Mouse (Mus musculus): ENCODE data around the gene Nars2.

Nars2 gene

GRCm38 (mm10) chr7:96971027-96971996 is 20.0 kb downstream of the Nars2 start:
- in situ Hi-C loops (cut with MboI): loop anchor here (10.0 kb wide), 1 partner anchor 333 kb away; no protein-coding TSS in a partner anchor

- in situ Hi-C loops (cut with MboI): loop anchor here (10.0 kb wide), 1 partner anchor 332 kb away; no protein-coding TSS in a partner anchor
These were observed 21.0 kb downstream of the Nars2 start for GRCm38 (mm10) chr7:96972138-96972904.

- in situ Hi-C loops (cut with MboI): loop anchor here (10.0 kb wide), 1 partner anchor 329 kb away; no protein-coding TSS in a partner anchor
These were observed 24.6 kb downstream of the Nars2 start for GRCm38 (mm10) chr7:96975914-96976313.

DNA sequence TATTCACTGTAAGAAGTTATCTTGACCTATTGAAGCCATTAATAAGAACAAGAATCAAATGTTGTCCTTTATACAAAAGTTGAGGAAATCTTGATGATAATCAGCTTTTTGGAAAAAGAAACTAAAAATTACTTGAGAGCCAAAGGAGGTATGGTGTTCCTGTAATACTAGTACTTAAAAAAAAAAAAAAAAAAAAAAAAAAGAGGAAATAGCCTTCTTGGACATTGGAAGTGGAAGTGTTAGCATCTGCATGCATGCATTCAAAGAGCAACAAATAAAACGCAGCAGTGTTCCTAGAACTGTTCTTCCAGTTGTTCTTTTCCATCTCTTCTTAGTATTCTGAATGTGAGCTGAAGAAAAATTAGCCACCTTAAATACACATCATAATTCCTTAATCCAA is 25.9 kb downstream of the Nars2 start:
- in situ Hi-C loops (cut with MboI): loop anchor here (10.0 kb wide), 1 partner anchor 328 kb away; no protein-coding TSS in a partner anchor

GRCm38 (mm10) chr7:96981366-96981765 is 30.1 kb downstream of the Nars2 start:
- in situ Hi-C loops (cut with MboI): no loop called here

- in situ Hi-C loops (cut with MboI): no loop called here
These were observed 32.5 kb downstream of the Nars2 start for GRCm38 (mm10) chr7:96983660-96984347.

DNA sequence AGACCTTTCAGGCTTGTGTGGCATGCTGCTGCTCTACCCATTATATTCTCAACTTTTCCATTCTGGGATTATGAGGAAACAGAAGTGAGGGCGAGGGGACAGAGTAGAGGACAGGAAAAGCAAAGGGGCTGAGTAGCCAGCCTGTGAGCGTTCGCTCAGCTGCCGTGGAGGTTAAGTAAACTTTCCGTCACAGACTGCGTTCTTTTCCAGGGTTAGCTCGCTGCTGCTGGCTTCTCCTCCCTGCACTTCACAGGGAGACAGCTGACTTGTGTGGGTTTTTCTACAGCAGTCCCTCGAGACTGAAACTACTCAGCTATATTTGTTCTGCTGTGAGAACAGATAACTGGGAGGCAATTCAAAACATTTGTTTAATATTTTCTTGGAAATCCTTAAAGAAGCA is 34.5 kb downstream of the Nars2 start:
- in situ Hi-C loops (cut with MboI): no loop called here

- in situ Hi-C loops (cut with MboI): no loop called here
These were observed 35.6 kb downstream of the Nars2 start for GRCm38 (mm10) chr7:96986795-96987445.

DNA sequence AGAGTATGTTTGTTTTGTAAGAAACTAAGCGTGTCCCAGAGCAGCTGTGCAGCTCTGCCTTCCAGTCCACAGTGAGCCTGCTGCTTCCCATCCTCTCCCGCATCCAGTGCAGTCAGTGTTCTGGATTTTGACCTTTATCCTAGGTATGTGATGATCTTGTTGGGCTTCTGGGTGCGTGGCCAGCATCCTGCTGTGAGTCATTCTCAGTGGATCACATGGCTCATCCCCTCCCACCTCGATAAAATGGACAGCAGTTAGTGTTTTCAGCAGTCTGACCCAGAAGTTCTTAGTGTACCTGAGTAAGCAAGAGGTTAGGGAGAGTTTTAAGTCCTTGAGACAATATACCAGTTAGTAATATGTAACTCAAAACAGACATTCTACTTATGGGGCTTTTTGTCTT is 36.4 kb downstream of the Nars2 start:
- in situ Hi-C loops (cut with MboI): no loop called here

- in situ Hi-C loops (cut with MboI): no loop called here
These were observed 61.7 kb downstream of the Nars2 start for GRCm38 (mm10) chr7:97012956-97013355.

GRCm38 (mm10) chr7:97018005-97018404 is 66.7 kb downstream of the Nars2 start:
- in situ Hi-C loops (cut with MboI): no loop called here

DNA sequence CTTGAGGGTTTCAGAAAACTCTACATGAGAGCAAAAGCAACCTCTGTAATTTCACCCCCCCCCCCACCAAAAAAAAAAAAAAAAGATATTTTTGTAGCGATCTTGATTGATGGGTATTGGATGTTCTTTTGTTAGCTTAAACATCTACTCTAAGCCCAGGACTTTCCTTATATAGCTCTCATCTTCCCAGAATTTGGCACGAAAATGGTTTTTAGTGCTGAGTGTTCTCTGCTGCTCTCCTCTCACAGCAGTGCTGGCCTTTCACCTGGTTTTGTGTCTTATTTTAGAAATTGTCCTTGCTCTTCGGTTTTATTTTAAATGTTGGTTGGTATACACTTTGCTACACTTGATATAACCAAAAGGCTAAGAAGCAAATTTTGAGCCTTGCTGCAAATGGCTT is 67.1 kb downstream of the Nars2 start:
- in situ Hi-C loops (cut with MboI): no loop called here

DNA sequence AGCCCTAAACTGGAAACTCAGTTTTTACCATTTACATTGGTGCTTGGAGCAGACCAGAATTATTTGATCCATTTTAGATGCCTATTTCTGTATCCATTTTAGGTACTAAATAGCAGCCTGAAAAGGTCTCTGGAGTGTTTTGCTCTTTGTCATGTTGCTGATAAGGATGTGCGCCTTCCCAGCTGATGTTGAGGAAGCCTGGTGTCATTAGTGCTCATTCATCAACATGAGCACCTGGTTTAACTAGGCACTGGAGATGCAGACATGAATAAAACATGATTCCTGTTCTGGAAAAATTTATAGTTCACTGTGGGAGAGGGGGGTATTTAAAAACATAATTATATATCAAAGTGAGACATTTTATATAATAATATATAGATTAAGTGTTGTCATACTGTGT is 68.0 kb downstream of the Nars2 start:
- in situ Hi-C loops (cut with MboI): no loop called here

DNA sequence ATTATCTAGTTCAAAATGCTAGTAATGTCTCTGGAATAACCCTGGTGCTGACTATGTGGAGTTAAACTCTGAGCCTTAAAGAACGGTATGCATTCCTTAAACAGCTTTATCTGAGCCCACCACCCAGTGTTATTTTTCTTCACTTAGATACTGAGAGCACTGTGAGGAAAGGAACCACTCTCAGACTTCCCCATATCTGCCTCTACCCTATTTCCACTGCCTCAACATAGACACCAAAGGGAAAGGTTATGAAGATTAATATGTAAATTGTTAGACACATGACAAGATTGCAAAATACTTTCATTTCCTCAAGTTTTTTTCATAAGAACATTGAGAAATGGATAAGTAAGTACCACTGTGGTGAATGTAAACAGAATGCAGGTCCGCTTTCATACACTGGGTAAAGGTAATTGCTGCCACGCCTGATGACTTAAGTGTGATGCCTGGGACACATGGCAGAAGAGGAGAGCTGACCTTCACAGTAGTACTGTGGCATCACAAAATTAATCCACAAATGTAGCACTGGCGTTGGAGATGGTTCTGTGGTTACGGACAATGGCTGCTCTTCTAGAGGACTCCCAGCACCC is 75.6 kb downstream of the Nars2 start:
- in situ Hi-C loops (cut with MboI): no loop called here

DNA sequence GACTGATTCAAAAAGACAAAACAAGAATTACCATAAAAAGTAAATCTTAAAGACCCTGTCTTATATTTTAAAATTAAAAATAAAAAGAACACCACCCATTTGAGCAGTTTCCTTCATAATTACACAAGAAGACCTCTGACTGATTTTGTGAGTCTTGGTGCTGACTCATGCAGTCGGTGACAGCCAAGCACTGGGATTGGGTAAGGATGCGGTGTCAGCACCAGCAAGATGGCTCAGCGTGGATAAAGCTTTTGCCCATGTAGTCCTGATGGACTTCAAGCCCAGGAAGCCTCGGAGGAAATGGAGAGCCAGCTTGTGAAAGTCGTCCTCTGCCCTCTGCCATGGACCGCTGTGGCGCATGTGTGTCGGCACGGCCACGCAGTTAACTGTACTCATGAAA is 77.8 kb downstream of the Nars2 start:
- in situ Hi-C loops (cut with MboI): no loop called here

GRCm38 (mm10) chr7:97032412-97032811 is 81.1 kb downstream of the Nars2 start:
- in situ Hi-C loops (cut with MboI): no loop called here

DNA sequence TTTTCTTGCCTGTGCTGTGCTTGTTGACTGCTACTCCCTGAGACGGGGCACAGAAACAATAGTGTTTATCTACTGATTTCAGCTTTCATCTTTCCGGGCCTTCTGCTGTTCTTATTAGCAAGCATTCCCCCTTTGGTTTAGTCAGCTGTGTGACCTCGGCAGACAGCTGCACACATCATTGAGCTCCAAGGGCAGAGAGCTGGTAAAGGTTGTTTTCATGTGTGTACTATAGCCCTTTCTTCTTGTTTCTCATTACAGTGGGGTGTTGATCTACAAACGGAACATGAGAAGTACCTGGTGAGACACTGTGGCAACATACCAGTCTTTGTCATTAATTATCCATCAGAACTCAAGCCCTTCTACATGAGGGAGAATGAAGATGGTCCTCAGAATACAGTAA is 88.3 kb downstream of the Nars2 start:
- in situ Hi-C loops (cut with MboI): no loop called here

DNA sequence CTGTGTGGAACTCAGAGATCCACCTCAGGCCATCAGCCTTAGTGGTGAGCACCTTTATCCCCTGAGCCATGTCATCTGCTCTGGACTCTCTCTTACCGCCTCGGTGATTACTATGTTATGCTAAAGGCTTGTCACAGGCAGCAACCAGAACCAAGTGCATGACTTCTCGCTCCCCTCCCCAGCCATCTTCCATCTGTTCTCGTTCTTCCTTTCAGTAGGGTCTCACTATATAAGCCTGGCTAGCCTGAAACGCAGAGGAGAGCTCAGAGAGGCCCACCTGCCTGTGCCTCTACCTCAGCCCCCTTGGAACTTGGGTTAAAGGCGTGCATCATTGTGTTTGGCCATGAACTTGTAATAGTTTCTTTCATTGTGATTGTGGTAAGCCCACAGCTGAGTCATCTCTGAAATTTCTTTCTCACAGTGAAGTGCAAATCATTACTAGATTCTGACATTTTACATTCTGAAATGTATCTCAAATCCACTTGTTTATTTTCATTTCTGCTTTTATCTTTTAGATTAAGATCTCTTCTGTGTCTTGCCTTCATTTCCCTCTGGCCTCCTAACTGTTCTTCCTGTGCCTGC is 90.7 kb downstream of the Nars2 start:
- in situ Hi-C loops (cut with MboI): no loop called here

DNA sequence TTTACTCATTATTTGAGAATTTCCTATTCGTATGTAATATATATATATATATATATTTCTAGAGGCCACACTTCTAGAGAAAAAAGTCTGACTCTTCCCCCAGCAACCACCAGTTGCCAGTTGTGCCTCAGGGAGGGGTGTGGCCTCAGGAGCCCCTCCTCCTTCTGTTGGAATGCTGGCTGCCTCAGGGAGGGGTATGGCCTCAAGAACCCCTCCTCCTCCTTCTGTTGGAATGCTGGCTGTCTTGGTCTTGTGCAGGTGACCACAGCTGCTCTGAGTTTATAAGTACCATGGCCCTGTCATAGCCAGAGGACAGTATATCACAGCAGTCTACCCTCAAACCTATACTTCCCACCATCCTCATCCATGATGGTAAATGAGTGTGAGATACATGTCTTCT is 91.7 kb downstream of the Nars2 start:
- in situ Hi-C loops (cut with MboI): no loop called here

DNA sequence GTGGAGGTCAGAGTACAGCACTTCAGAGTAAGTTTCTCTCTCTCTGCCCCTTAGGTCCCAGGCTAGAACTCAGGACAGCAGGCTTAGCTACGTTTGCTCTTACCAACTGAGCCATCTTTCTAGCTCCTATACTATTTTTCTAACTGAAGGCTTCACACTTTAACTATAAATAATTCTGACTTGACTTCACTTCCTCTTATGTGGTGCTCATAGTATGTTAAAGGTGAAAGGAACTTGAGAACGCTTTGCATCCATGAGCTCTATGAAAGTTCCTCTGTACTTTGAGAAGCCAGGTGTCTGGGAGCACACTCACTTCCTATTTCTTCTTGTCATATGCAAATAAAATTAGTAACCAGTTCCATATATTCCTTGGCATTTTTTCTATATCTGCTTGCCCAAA is 109.7 kb downstream of the Nars2 start:
- in situ Hi-C loops (cut with MboI): no loop called here

GRCm38 (mm10) chr7:97071512-97071911 is 120.2 kb downstream of the Nars2 start:
- in situ Hi-C loops (cut with MboI): no loop called here
